In genomic region chr8:115466553-115466952, GRCm38 (mm10) we compare ENCODE assay signal across 8 mouse cellular contexts.
DNase-seq lines count a peak whose midpoint lies in the region; ATAC-seq and TF ChIP-seq lines count a peak whose summit lies in the region.

No protein-coding gene starts in this region.

- TF ChIP-seq CTCF in intestine, postnatal 0 days (IDR thresholded peaks at IDR 0.05; ENCODE audit: low read depth): no peak

- ATAC-seq in kidney, embryonic 15.5 days (replicated peaks; ENCODE audit: low FRiP score): no peak
- ATAC-seq in forebrain, embryonic 13.5 days: peak; percentile 89
- ATAC-seq in limb, embryonic 13.5 days (ENCODE audit: low FRiP score, low read depth): no peak; the same call in 1 of the 2 replicates
- ATAC-seq in intestine, postnatal 0 days: no peak

- H3K4me3 ChIP-seq in kidney, embryonic 15.5 days (replicated peaks): no peak overlapping the region
- H3K4me3 ChIP-seq in forebrain, embryonic 13.5 days: no peak overlapping the region
- no peak overlapping the region for H3K4me3 ChIP-seq in limb, embryonic 13.5 days
- no peak overlapping the region for H3K4me3 ChIP-seq in intestine, postnatal 0 days (ENCODE audit: low read depth, low read length)

- peak; percentile 5 for DNase-seq in adrenal gland, adult 8-10 months
- DNase-seq in adrenal gland, postnatal 4 days (ENCODE audit: low spot score in 2 of 2): no peak
- peak; percentile 39 for DNase-seq in kidney, adult 11 months
- no peak for DNase-seq in thymus, postnatal 25 days

- no peak overlapping the region; the same call in 1 of the 2 replicates for H3K4me2 ChIP-seq in kidney, embryonic 15.5 days
- H3K4me2 ChIP-seq in forebrain, embryonic 13.5 days: peak overlapping the region; percentile 28; the same call in 1 of the 2 replicates
- peak overlapping the region; percentile 30 for H3K4me2 ChIP-seq in limb, embryonic 13.5 days (replicated peaks)
- H3K4me2 ChIP-seq in intestine, postnatal 0 days (replicated peaks; ENCODE audit: low read depth): no peak overlapping the region

- no peak overlapping the region for H3K27ac ChIP-seq in kidney, embryonic 15.5 days
- no peak overlapping the region; the same call in 1 of the 2 replicates for H3K27ac ChIP-seq in forebrain, embryonic 13.5 days
- H3K27ac ChIP-seq in limb, embryonic 13.5 days: no peak overlapping the region
- H3K27ac ChIP-seq in intestine, postnatal 0 days (ENCODE audit: low read depth, low read length): no peak overlapping the region

- 0 out of 2 replicates have a peak, but pooled peaks cover 14% of the 10 kb centered on the region for H3K4me1 ChIP-seq in kidney, embryonic 15.5 days
- peaks cover 20% of the 10 kb centered on the region for H3K4me1 ChIP-seq in forebrain, embryonic 13.5 days
- peaks cover 25% of the 10 kb centered on the region for H3K4me1 ChIP-seq in limb, embryonic 13.5 days
- no peaks in the 10 kb centered on the region for H3K4me1 ChIP-seq in intestine, postnatal 0 days (replicated peaks; ENCODE audit: control insufficient read depth, insufficient read depth, low read length)

- no peaks in the 10 kb centered on the region for H3K9me3 ChIP-seq in kidney, embryonic 15.5 days (replicated peaks)
- H3K9me3 ChIP-seq in forebrain, embryonic 13.5 days (replicated peaks): no peaks in the 10 kb centered on the region
- H3K9me3 ChIP-seq in limb, embryonic 13.5 days: no peaks in the 10 kb centered on the region
- no peaks in the 10 kb centered on the region for H3K9me3 ChIP-seq in intestine, postnatal 0 days (ENCODE audit: control insufficient read depth)

- H3K9ac ChIP-seq in kidney, embryonic 15.5 days: no peak overlapping the region
- H3K9ac ChIP-seq in forebrain, embryonic 13.5 days: no peak overlapping the region
- no peak overlapping the region for H3K9ac ChIP-seq in limb, embryonic 13.5 days
- H3K9ac ChIP-seq in intestine, postnatal 0 days (ENCODE audit: low read depth, low read length): no peak overlapping the region

- no peaks in the 10 kb centered on the region for H3K36me3 ChIP-seq in kidney, embryonic 15.5 days
- no peaks in the 10 kb centered on the region for H3K36me3 ChIP-seq in forebrain, embryonic 13.5 days (ENCODE audit: poor library complexity, severe bottlenecking)
- no peaks in the 10 kb centered on the region for H3K36me3 ChIP-seq in limb, embryonic 13.5 days
- H3K36me3 ChIP-seq in intestine, postnatal 0 days (ENCODE audit: control insufficient read depth, insufficient read depth): no peaks in the 10 kb centered on the region

- H3K27me3 ChIP-seq in kidney, embryonic 15.5 days: peaks cover 34% of the 10 kb centered on the region
- peaks cover 6% of the 10 kb centered on the region; the same call in 1 of the 2 replicates for H3K27me3 ChIP-seq in forebrain, embryonic 13.5 days
- H3K27me3 ChIP-seq in limb, embryonic 13.5 days: peaks cover 27% of the 10 kb centered on the region
- H3K27me3 ChIP-seq in intestine, postnatal 0 days (replicated peaks; ENCODE audit: control insufficient read depth, insufficient read depth, low read length): peaks cover 5% of the 10 kb centered on the region; the same call in 1 of the 2 replicates

- 19% methylated on average over 9 of the region's 9 CpGs for WGBS in kidney, embryonic 15.5 days
- WGBS in forebrain, embryonic 13.5 days: 8% methylated on average over 9 of the region's 9 CpGs
- WGBS in limb, embryonic 13.5 days: 16% methylated on average over 9 of the region's 9 CpGs
- 54% methylated on average over 9 of the region's 9 CpGs for WGBS in intestine, postnatal 0 days

Comparison
In these comparisons a context has a peak if more than half of its experiments do, and no peak if none do; other contexts are left out.
1. DNase-seq: peak in adrenal gland, adult 8-10 months (single experiment) and kidney, adult 11 months (single experiment); none in adrenal gland, postnatal 4 days (0 of 2) and thymus, postnatal 25 days (single experiment).
2. H3K4me2 ChIP-seq: peak in forebrain, embryonic 13.5 days (single experiment) and limb, embryonic 13.5 days (single experiment); none in kidney, embryonic 15.5 days (single experiment) and intestine, postnatal 0 days (single experiment).